Mouse (Mus musculus): ENCODE measurements around the gene Zfp146.

DNA sequence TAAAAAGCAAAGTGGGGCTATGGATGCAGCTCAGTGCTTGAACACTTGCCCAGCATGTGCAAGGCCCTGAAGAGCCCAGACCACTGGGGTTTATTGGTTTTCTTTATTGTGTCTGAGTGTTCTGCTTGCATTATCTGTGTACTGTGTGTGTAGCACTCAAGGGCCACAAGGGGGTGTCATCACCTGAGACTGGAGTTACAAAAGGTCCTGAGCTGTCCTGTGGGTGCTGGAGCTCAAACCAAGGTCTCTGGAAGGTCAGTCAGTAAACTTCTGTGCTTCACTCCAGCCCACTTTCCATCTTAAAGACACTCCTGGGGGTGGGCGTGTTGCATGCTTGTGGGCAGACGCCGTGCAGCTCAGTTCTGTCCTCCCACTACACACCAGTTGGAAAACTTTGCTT lies 14.0 kb downstream of the Zfp146 start:
- TF ChIP-seq POLR2A (IDR thresholded peaks at IDR 0.05; ENCODE audit: borderline replicate concordance, low read depth, low read length) = no peak
- TF ChIP-seq CTCF (IDR thresholded peaks at IDR 0.05; ENCODE audit: low read depth, low read length) = no peak

All from bone marrow macrophage, adult 2 months (primary cell).